Mouse (Mus musculus) hindbrain, embryonic 10.5 days (tissue): ENCODE data around the gene Syce2. TPM values are rescaled to one million over a fixed set of nuclear protein-coding genes. Genes with fewer than 3 reads are reported as not detected.
"Not testable (repeated sequence)": the region's sequence is repeated elsewhere in the genome, so short reads cannot be mapped to it uniquely, and the experiment has no call there.

Source experiments
- DNase-seq: peaks from one replicate; pipeline ENCODE4 v3.0.0-alpha.2; 2017; ENCODE audit warnings: low spot score
- H3K27ac ChIP-seq: fragments of 300-500 bp; sonication (generic); 2 replicates; pipeline ENCODE4 v1.5.1; 2016; ENCODE audit warnings: mild to moderate bottlenecking, moderate library complexity
- H3K27me3 ChIP-seq: fragments of 300-500 bp; sonication (generic); 2 replicates; pipeline ENCODE4 v1.6.1; 2016; ENCODE audit warnings: mild to moderate bottlenecking; ENCODE audit not compliant: poor library complexity, insufficient read depth, severe bottlenecking
- H3K36me3 ChIP-seq: fragments of 300-500 bp; sonication (generic); 2 replicates; pipeline ENCODE4 v1.6.1; 2016; ENCODE audit warnings: mild to moderate bottlenecking, moderate library complexity
- H3K4me1 ChIP-seq: fragments of 300-500 bp; sonication (generic); replicated peaks from 2 replicates; pipeline ENCODE4 v1.6.1; 2016; ENCODE audit warnings: mild to moderate bottlenecking
- H3K4me3 ChIP-seq: fragments of 300-500 bp; sonication (generic); 2 replicates; pipeline ENCODE4 v1.5.1; 2016; ENCODE audit warnings: mild to moderate bottlenecking, moderate library complexity
- H3K9me3 ChIP-seq: fragments of 300-500 bp; sonication (generic); 2 replicates; pipeline ENCODE4 v1.6.1; 2016; ENCODE audit warnings: mild to moderate bottlenecking, moderate library complexity
- WGBS: fragments of 180-500 bp; shearing (Covaris S2); methylation state at CpG from one replicate; pipeline ENCODE4 v1.1.7; 2016; 5-methylcytosine and 5-hydroxymethylcytosine counted together
- polyA plus RNA-seq: library from polyadenylated mRNA; unstranded; fragments of >200 nt; fragmentation: Nextera tagmentation; extraction: Ambion mirVana; gene quantifications from 2 replicates; pipeline ENCODE4 v1.2.1, GENCODE M21; 2016

Gene Syce2
- polyA plus RNA-seq: 61.5 and 67.1 TPM in 2 replicates

- peaks cover 15% of the 10 kb centered on the region for H3K4me1 ChIP-seq
- no peaks in the 10 kb centered on the region for H3K9me3 ChIP-seq
- WGBS: 15% methylated on average over 46 of the region's 46 CpGs
- H3K4me3 ChIP-seq: peak within 1 kb of the TSS; percentile 55
- H3K27ac ChIP-seq: peak within 1 kb of the TSS; percentile 81
- peaks cover 32% of the 10 kb centered on the region for H3K36me3 ChIP-seq
- DNase-seq: peak; percentile 72
- peaks cover 23% of the 10 kb centered on the region for H3K27me3 ChIP-seq
Observed at GRCm38 (mm10) chr8:84871376-84872308, at the start of gene Syce2. Gene Syce2 (plus strand): TSS chr8:84872111.

- Histone ChIP-seq H3K27me3 (peaks cover 36% of the 10 kb centered on the region), H3K4me3 (peak within 1 kb of the TSS; percentile 22), H3K4me1 (peaks cover 12% of the 10 kb centered on the region), H3K36me3 (no peaks in the 10 kb centered on the region), H3K9me3 (no peaks in the 10 kb centered on the region), H3K27ac (no peak within 1 kb of the TSS)
- no peak for DNase-seq
- WGBS: 30% methylated on average over 3 of the region's 3 CpGs
Observed at GRCm38 (mm10) chr8:84822723-84823122, 49.2 kb upstream of the Syce2 start, which contains the start of gene Dand5. Gene Dand5 (minus strand): TSS chr8:84822823.

GRCm38 (mm10) chr8:84823653-84824052 lies 48.3 kb upstream of the Syce2 start:
- Histone ChIP-seq H3K36me3 (no peaks in the 10 kb centered on the region), H3K27me3 (peaks cover 33% of the 10 kb centered on the region), H3K27ac (no peak overlapping the region; the same call in 1 of the 2 replicates), H3K4me3 (peak overlapping the region; percentile 22), H3K9me3 (no peaks in the 10 kb centered on the region), H3K4me1 (peaks cover 12% of the 10 kb centered on the region)
- WGBS: 1% methylated on average over 18 of the region's 18 CpGs
- peak; percentile 80 for DNase-seq

GRCm38 (mm10) chr8:84825636-84826035 lies 46.3 kb upstream of the Syce2 start:
- H3K4me3 ChIP-seq: no peak overlapping the region
- no peak overlapping the region for H3K27ac ChIP-seq
- no peaks in the 10 kb centered on the region for H3K9me3 ChIP-seq
- H3K27me3 ChIP-seq: peaks cover 33% of the 10 kb centered on the region
- 72% methylated on average over 4 of the region's 4 CpGs for WGBS
- no peak for DNase-seq
- peaks cover 12% of the 10 kb centered on the region for H3K4me1 ChIP-seq
- no peaks in the 10 kb centered on the region for H3K36me3 ChIP-seq

GRCm38 (mm10) chr8:84826518-84826917 lies 45.4 kb upstream of the Syce2 start:
- not testable (repeated sequence) for H3K4me3 ChIP-seq, H3K9me3 ChIP-seq, H3K36me3 ChIP-seq, DNase-seq, H3K27ac ChIP-seq
- WGBS: 85% methylated on average over 2 of the region's 2 CpGs
- H3K27me3 ChIP-seq: peaks cover 25% of the 10 kb centered on the region
- peaks cover 12% of the 10 kb centered on the region for H3K4me1 ChIP-seq

- Histone ChIP-seq H3K27me3 (no peaks in the 10 kb centered on the region), H3K9me3 (no peaks in the 10 kb centered on the region), H3K4me3 (peak within 1 kb of the TSS; percentile 86), H3K36me3 (peaks cover 31% of the 10 kb centered on the region), H3K4me1 (peaks cover 26% of the 10 kb centered on the region), H3K27ac (peak within 1 kb of the TSS; percentile 99)
- no peak for DNase-seq
- 78% methylated on average over 11 of the region's 11 CpGs for WGBS
Observed at GRCm38 (mm10) chr8:84831490-84831889, 40.4 kb upstream of the Syce2 start, which contains the start of gene Gadd45gip1. Gene Gadd45gip1 (plus strand): TSS chr8:84831522.

GRCm38 (mm10) chr8:84832034-84832717 lies 39.7 kb upstream of the Syce2 start:
- Histone ChIP-seq H3K27me3 (no peaks in the 10 kb centered on the region), H3K27ac (peak overlapping the region; percentile 99), H3K36me3 (peaks cover 38% of the 10 kb centered on the region), H3K4me3 (peak overlapping the region; percentile 86), H3K4me1 (peaks cover 33% of the 10 kb centered on the region), H3K9me3 (no peaks in the 10 kb centered on the region)
- DNase-seq: peak; percentile 86
- WGBS: 3% methylated on average over 59 of the region's 59 CpGs

GRCm38 (mm10) chr8:84832759-84833742 lies 38.9 kb upstream of the Syce2 start:
- Histone ChIP-seq H3K27ac (peak overlapping the region; percentile 99), H3K27me3 (no peaks in the 10 kb centered on the region), H3K9me3 (no peaks in the 10 kb centered on the region), H3K4me1 (peaks cover 42% of the 10 kb centered on the region), H3K4me3 (peak overlapping the region; percentile 86), H3K36me3 (peaks cover 47% of the 10 kb centered on the region)
- 71% methylated on average over 10 of the region's 10 CpGs for WGBS
- no peak for DNase-seq

- Histone ChIP-seq H3K9me3 (no peaks in the 10 kb centered on the region), H3K36me3 (peaks cover 59% of the 10 kb centered on the region), H3K27me3 (no peaks in the 10 kb centered on the region), H3K4me3 (peak overlapping the region; percentile 7; the same call in 1 of the 2 replicates), H3K4me1 (peaks cover 53% of the 10 kb centered on the region), H3K27ac (peak overlapping the region; percentile 40; the same call in 1 of the 2 replicates)
- no peak for DNase-seq
- 87% methylated on average over 19 of the region's 19 CpGs for WGBS
Observed at GRCm38 (mm10) chr8:84834002-84834865, 37.7 kb upstream of the Syce2 start.

GRCm38 (mm10) chr8:84834866-84835855 lies 36.8 kb upstream of the Syce2 start:
- Histone ChIP-seq H3K4me3 (0 out of 2 replicates have a peak overlapping the region, but pooled peaks have one; percentile 7), H3K27ac (peak overlapping the region; percentile 23; the same call in 1 of the 2 replicates), H3K36me3 (peaks cover 60% of the 10 kb centered on the region), H3K27me3 (no peaks in the 10 kb centered on the region), H3K4me1 (peaks cover 60% of the 10 kb centered on the region), H3K9me3 (no peaks in the 10 kb centered on the region)
- DNase-seq: no peak
- WGBS: 88% methylated on average over 10 of the region's 10 CpGs
